Mouse (Mus musculus) lung, embryonic 16.5 days (tissue): ENCODE measurements around the gene Rbfox2. TPM values are rescaled to one million over a fixed set of nuclear protein-coding genes. Genes with fewer than 3 reads are reported as not detected.

Source experiments
- ATAC-seq: fragments of 200-750 bp; cut with Nextera tagmentation; 2 replicates; pipeline ENCODE4 v1.8.0; 2017; ENCODE audit warnings: low read depth, mild to moderate bottlenecking, moderate library complexity
- H3K27ac ChIP-seq: fragments of 300-500 bp; sonication (generic); 2 replicates; pipeline ENCODE4 v1.5.1; 2014; ENCODE audit warnings: mild to moderate bottlenecking, control low read depth, low read length
- H3K27me3 ChIP-seq: fragments of 300-500 bp; sonication (generic); 2 replicates; pipeline ENCODE4 v1.6.1; 2014; ENCODE audit warnings: low read depth, low read length, mixed read lengths; ENCODE audit not compliant: control insufficient read depth, insufficient read depth
- H3K36me3 ChIP-seq: fragments of 300-500 bp; sonication (generic); 2 replicates; pipeline ENCODE4 v1.6.1; 2014; ENCODE audit warnings: low read length; ENCODE audit not compliant: control insufficient read depth, insufficient read depth
- H3K4me1 ChIP-seq: fragments of 300-500 bp; sonication (generic); replicated peaks from 2 replicates; pipeline ENCODE4 v1.6.1; 2014; ENCODE audit warnings: low read length, mixed read lengths; ENCODE audit not compliant: control insufficient read depth, insufficient read depth
- H3K4me2 ChIP-seq: fragments of 300-500 bp; sonication (generic); 2 replicates; pipeline ENCODE4 v1.6.1; 2014; ENCODE audit warnings: low read depth, low read length, control low read depth
- H3K4me3 ChIP-seq: fragments of 300-500 bp; sonication (generic); 2 replicates; pipeline ENCODE4 v1.5.1; 2014; ENCODE audit warnings: mild to moderate bottlenecking, low read length, control low read depth
- H3K9ac ChIP-seq: fragments of 300-500 bp; sonication (generic); 2 replicates; pipeline ENCODE4 v1.6.1; 2014; ENCODE audit warnings: low read length, control low read depth
- H3K9me3 ChIP-seq: fragments of 300-500 bp; sonication (generic); 2 replicates; pipeline ENCODE4 v1.6.1; 2016; ENCODE audit warnings: low read length; ENCODE audit not compliant: control insufficient read depth
- WGBS: fragments of 180-500 bp; shearing (Covaris S2); extraction: QIAGEN DNeasy Blood & Tissue Kit; methylation state at CpG from one replicate; pipeline ENCODE4 v1.1.7; 2014; 5-methylcytosine and 5-hydroxymethylcytosine counted together
- polyA plus RNA-seq: library from polyadenylated mRNA; unstranded; fragments of >200 nt; fragmentation: Nextera tagmentation; extraction: Ambion mirVana; gene quantifications from 2 replicates; pipeline ENCODE4 v1.2.1, GENCODE M21; 2015

The Rbfox2 gene
- polyA plus RNA-seq, 1 experiment from 2014 or later = 41.9 TPM

- Histone ChIP-seq H3K4me1 (peaks cover 26% of the 10 kb centered on the region), H3K4me2 (no peak overlapping the region), H3K9me3 (no peaks in the 10 kb centered on the region), H3K9ac (0 out of 2 replicates have a peak overlapping the region, but pooled peaks have one; percentile 9), H3K27me3 (no peaks in the 10 kb centered on the region), H3K4me3 (no peak overlapping the region), H3K27ac (peak overlapping the region; percentile 99), H3K36me3 (no peaks in the 10 kb centered on the region)
- WGBS = 75% methylated on average over 3 of the region's 3 CpGs
- no peak for ATAC-seq
These were observed 271.2 kb downstream of the Rbfox2 start for GRCm38 (mm10) chr15:77035643-77036042.

GRCm38 (mm10) chr15:77034526-77034925 is 272.3 kb downstream of the Rbfox2 start:
- H3K9ac ChIP-seq = no peak overlapping the region; the same call in 1 of the 2 replicates

GRCm38 (mm10) chr15:77031271-77031670 is 275.5 kb downstream of the Rbfox2 start:
- Histone ChIP-seq H3K9me3 (no peaks in the 10 kb centered on the region), H3K27ac (no peak overlapping the region), H3K4me3 (no peak overlapping the region), H3K4me2 (no peak overlapping the region), H3K27me3 (no peaks in the 10 kb centered on the region), H3K36me3 (no peaks in the 10 kb centered on the region), H3K9ac (no peak overlapping the region), H3K4me1 (peaks cover 9% of the 10 kb centered on the region)
- no peak for ATAC-seq
- 60% methylated on average over 3 of the region's 3 CpGs for WGBS

More at GRCm38 (mm10) chr15:77034526-77034925, 272.3 kb downstream of the Rbfox2 start:
- WGBS = 78% methylated on average over 6 of the region's 6 CpGs
- H3K36me3 ChIP-seq = no peaks in the 10 kb centered on the region
- ATAC-seq = no peak
- no peak overlapping the region for H3K4me2 ChIP-seq
- peaks cover 26% of the 10 kb centered on the region for H3K4me1 ChIP-seq
- no peaks in the 10 kb centered on the region for H3K9me3 ChIP-seq
- H3K27me3 ChIP-seq = no peaks in the 10 kb centered on the region
- H3K27ac ChIP-seq = no peak overlapping the region
- no peak overlapping the region for H3K4me3 ChIP-seq

GRCm38 (mm10) chr15:77029331-77029991 is 277.3 kb downstream of the Rbfox2 start:
- no peaks in the 10 kb centered on the region for H3K36me3 ChIP-seq
- no peak overlapping the region for H3K27ac ChIP-seq
- H3K4me2 ChIP-seq = 0 out of 2 replicates have a peak overlapping the region, but pooled peaks have one; percentile 34
- H3K4me1 ChIP-seq = peaks cover 3% of the 10 kb centered on the region; the same call in 1 of the 2 replicates
- 30% methylated on average over 7 of the region's 7 CpGs for WGBS
- H3K4me3 ChIP-seq = 0 out of 2 replicates have a peak overlapping the region, but pooled peaks have one; percentile 12
- H3K9ac ChIP-seq = peak overlapping the region; percentile 39; the same call in 1 of the 2 replicates
- ATAC-seq = peak; percentile 63
- H3K27me3 ChIP-seq = no peaks in the 10 kb centered on the region
- H3K9me3 ChIP-seq = no peaks in the 10 kb centered on the region

Other genes with a start within 250 kb of the Rbfox2 start
- 0.10 and 0.11 TPM in 2 replicates for gene Apol7a, start 92.1 kb upstream of the Rbfox2 start, polyA plus RNA-seq
- gene Apol9a, start 104.1 kb upstream of the Rbfox2 start, polyA plus RNA-seq = 0.10 and 0.13 TPM in 2 replicates
- gene Apol7b, start 140.5 kb upstream of the Rbfox2 start, polyA plus RNA-seq = not detected in 2 replicates
- not detected in 2 replicates for gene Apol10a, start 170.0 kb upstream of the Rbfox2 start, polyA plus RNA-seq
- gene Apol11a, start 201.3 kb upstream of the Rbfox2 start, polyA plus RNA-seq = not detected in 2 replicates
- gene Apol7c, start 226.3 kb upstream of the Rbfox2 start, polyA plus RNA-seq = not detected in 2 replicates